Mouse (Mus musculus): ENCODE measurements around the gene Cs. TPM values are rescaled to one million over a fixed set of nuclear protein-coding genes. Genes with fewer than 3 reads are reported as not detected.
A peak's percentile ranks its signal among the peaks of the same experiment; 100 is the strongest.

Gene Cs
- total RNA-seq, 2 experiments from 2014 or later = 1,006 to 1,090 TPM

DNA sequence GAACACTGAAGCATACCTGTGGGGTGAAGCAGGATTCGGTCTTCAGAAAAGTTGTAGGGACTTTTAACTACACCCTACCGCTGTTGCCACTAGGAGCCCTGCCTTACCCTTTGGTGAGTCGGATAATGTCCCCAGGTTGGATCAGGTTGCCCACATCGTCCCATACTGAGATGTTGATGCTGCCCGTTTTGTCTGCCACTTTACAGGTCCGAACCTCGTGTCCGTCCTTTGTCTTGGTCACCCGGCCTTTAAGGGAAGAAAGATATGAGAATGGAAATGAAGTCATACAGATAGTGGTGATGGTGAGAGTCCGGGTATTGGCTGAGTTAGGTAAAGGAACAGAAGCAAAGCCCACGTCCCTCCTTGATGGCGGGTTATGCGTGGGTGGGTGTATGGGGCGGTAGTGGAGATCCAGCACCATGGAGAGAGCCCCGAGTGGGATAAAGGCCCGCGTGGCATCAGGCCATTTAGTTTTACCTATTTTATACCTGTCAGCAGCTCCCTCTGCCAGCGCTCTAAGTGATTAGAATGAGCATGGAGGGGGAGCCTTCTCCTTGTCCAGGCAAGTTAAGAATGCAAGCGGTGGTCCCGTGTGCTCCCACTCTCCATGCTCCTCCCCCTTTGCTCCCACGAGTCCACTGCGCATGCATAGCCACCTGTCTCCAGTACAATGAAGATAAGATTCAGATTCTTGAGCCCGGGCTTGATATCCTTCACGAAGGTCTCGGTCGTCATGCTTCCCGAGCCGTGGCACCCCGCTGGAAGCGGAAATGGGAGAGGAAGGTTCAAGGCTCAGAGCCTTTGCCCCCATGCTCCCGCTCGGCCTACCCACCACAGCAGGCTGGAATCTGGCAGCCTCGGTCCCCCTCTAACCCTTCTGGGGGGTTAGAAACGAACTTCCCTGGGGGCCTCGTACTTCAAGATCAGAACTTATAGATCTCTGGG lies 71.3 kb downstream of the Cs start:
- DNase-seq = no peak

DNA sequence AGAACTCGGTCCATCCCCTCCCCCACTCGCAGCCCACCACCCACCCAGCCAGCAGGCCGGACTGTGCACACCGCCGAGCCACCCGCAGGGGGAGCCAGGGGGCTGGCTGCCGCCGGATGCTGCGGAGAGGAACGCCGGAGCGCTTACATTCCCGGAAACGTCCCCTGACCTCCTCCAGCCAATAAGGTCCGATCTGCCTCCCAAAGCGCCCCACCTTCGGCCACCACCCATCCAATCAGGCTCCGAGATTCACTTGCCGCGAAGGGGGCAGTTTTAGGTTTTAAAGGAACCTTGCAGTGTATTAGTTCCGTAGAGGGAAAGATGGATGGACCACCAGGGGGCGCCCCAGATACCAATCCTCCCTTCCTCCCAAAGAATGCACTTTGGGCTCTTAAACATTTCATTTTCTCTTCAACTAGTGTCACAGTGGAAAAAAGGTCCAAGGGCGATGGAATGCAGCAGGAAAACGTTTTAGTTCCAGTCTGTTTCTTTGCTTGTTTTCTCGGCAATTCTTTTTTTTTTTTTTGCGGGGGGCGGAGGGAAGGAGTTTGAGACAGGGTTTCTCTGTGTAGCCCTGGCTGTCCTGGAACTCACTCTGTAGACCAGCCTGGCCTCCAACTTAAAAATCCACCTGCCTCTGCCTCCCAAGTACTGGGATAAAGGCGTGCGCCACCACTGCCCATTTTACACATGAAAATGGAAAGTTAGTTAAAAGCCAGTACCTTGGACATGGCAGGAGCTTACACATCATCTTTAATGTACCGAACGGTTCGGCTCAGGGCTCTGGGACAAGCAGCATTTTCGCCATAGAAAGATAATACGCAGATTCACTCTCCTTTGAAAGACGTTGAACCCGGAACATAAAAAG lies 72.4 kb downstream of the Cs start:
- peak; percentile 98 to 99 for DNase-seq

DNA sequence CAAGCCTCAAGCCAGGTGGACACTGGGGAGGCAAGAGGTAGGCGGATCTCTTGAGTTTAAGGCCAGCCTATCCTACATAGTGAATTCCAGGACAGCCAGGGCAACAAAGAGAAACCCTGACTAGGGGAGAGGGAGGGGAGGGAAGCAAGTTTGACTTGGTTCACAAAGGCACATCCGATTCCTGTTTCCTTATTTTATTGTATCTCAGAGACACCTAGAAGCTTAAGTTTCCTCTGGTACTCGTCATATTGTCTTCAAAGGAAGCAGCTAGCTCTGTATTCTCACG lies 73.0 kb downstream of the Cs start:
- DNase-seq = no peak

DNA sequence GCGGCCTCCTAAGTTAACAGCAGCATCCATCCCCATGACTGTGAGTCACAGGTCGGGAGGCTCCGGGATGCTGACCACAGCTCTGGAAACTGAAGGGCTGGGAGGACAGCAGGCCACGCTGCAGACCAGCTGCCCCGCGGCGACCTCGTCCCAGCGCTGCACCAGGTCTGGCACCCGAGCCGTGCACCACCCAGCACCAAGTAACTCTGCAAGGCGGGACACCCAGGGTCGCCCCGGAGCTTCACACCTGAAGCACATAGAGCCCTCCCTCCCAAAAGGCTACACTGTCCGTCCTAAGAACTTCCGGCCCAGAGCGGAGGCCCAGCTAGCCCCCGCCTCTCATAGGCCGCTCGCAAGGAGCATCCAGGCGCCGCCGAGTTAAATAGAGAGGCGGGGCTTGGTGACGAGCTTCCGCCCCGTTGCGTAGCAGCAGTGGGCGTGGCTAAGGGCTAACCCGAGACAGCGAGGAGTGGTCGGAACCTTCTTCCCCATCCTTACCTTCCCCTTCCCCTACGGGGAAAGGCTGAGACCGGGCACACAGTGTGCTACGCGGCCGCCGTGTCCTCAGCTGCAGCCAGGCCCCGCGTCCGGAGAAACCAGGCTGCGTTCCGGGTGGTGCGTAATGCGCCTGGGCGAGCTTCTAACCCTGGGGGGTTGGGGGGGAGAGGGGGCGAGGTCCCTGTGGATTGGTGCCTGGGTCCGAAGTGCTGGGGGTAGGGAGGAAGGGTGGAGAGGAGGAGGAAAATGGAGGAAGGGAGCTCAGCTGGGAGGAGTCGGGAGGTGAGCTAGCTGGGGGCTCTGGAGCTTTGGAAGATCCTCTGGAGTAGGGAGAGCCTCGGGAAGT lies 73.9 kb downstream of the Cs start, which contains the start of the genes Nabp2 and Rnf41:
Nabp2 (minus strand) TSS at position 282 of the 844 bp plus-strand sequence.
Rnf41 (plus strand) TSS at position 447 of the 844 bp plus-strand sequence.
- DNase-seq = peak; percentile 98

DNA sequence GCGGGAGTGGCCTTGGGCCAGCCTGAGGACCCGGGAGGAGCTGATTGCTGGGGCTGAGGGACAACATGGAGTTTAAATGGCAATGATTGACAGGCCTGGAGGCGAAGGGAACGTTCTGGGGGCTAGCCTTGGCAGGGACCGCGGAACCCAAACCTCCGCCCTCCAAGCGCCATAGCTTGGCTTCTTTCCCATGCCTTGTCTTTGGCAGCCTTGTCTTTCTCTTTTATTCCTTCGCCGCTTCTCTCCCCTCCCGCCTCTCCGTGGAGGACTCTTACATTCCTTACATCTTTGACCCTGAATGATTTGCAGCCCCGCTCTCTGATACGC lies 74.5 kb downstream of the Cs start:
- DNase-seq = no peak

Small RNAs within 50 kb of the gene (microRNA-seq; reads per million reads assigned to microRNA genes)
- 0 reads per million in 2 experiments for gene Gm25361
- 0 reads per million in 2 experiments for gene Gm26308
- gene Mir6914 = 0 reads per million in 2 experiments
- 0.54 to 1.1 reads per million in 2 experiments for gene Mir6915

Other genes starting within 250 kb of the Cs start
- 10 to 100 TPM; 19.0 to 20.3 TPM for gene Baz2a, start 246.2 kb upstream of the Cs start, total RNA-seq (2021)
- gene Rbms2, start 157.4 kb upstream of the Cs start, total RNA-seq (2021) = 100 to 1,000 TPM in 1 of 2 experiments, 10 to 100 TPM in 1; 78.1 to 100 TPM
- 1 to 10 TPM in 1 of 2 experiments, under 1 TPM in 1; 0.25 to 1.4 TPM for gene Gls2, start 143.3 kb upstream of the Cs start, total RNA-seq (2021)
- 10 to 100 TPM; 37.9 to 45.9 TPM for gene Spryd4, start 125.9 kb upstream of the Cs start, total RNA-seq (2021)
- gene Mip, start 111.9 kb upstream of the Cs start, total RNA-seq (2021) = not detected
- 1 to 10 TPM; 6.0 to 7.3 TPM for gene Timeless, start 105.7 kb upstream of the Cs start, total RNA-seq (2021)
- gene Apon, start 83.6 kb upstream of the Cs start, total RNA-seq (2021) = not detected
- gene Apof, start 69.1 kb upstream of the Cs start, total RNA-seq (2021) = not detected
- 10 to 100 TPM in 1 of 2 experiments, 1 to 10 TPM in 1; 8.3 to 11.3 TPM for gene Stat2, start 67.2 kb upstream of the Cs start, total RNA-seq (2021)
- gene Il23a, start 39.0 kb upstream of the Cs start, total RNA-seq (2021) = not detected
- 1 to 10 TPM; 4.5 to 6.0 TPM for gene Pan2, start 34.4 kb upstream of the Cs start, total RNA-seq (2021)
- 10 to 100 TPM; 62.2 to 66.6 TPM for gene Cnpy2, start 15.3 kb upstream of the Cs start, total RNA-seq (2021)
- gene Coq10a, start 31.3 kb downstream of the Cs start, total RNA-seq (2021) = 100 to 1,000 TPM; 365 to 392 TPM
- 10 to 100 TPM; 38.1 to 40.3 TPM for gene Ankrd52, start 39.4 kb downstream of the Cs start, total RNA-seq (2021)
- not detected for gene Slc39a5, start 63.5 kb downstream of the Cs start, total RNA-seq (2021)
- 10 to 100 TPM; 41.0 to 42.8 TPM for gene Nabp2, start 73.8 kb downstream of the Cs start, total RNA-seq (2021)
- gene Rnf41, start 73.9 kb downstream of the Cs start, total RNA-seq (2021) = 10 to 100 TPM; 16.6 to 17.2 TPM
- 10 to 100 TPM; 75.4 to 75.8 TPM for gene Smarcc2, start 121.5 kb downstream of the Cs start, total RNA-seq (2021)
- 100 to 1,000 TPM; 253 to 273 TPM for gene Myl6, start 156.4 kb downstream of the Cs start, total RNA-seq (2021)
- 1 to 10 TPM; 3.2 to 3.3 TPM for gene Myl6b, start 161.0 kb downstream of the Cs start, total RNA-seq (2021)
- gene Esyt1, start 188.1 kb downstream of the Cs start, total RNA-seq (2021) = 10 to 100 TPM; 15.9 to 19.9 TPM
- 1 to 10 TPM; 7.7 to 8.2 TPM for gene Zc3h10, start 210.0 kb downstream of the Cs start, total RNA-seq (2021)
- 1,000 to 10,000 TPM; 1,490 to 1,551 TPM for gene Rpl41, start 211.6 kb downstream of the Cs start, total RNA-seq (2021)
- 10 to 100 TPM; 43.1 to 46.0 TPM for gene Pa2g4, start 228.3 kb downstream of the Cs start, total RNA-seq (2021)